Mouse (Mus musculus) intestine, postnatal 0 days (tissue): ENCODE measurements around the gene Magi1. TPM values are rescaled to one million over a fixed set of nuclear protein-coding genes. Genes with fewer than 3 reads are reported as not detected.

Source experiments
- ATAC-seq: fragments of 200-750 bp; cut with Nextera tagmentation; 2 replicates; pipeline ENCODE4 v1.8.0; 2017; ENCODE audit warnings: mild to moderate bottlenecking, moderate TSS enrichment, moderate library complexity
- H3K27ac ChIP-seq: fragments of 300-500 bp; sonication (generic); 2 replicates; pipeline ENCODE4 v1.5.1; 2014; ENCODE audit warnings: mild to moderate bottlenecking, low read depth, low read length, moderate library complexity
- H3K27me3 ChIP-seq: fragments of 300-500 bp; sonication (generic); replicated peaks from 2 replicates; pipeline ENCODE4 v1.6.1; 2014; ENCODE audit warnings: low read length, mixed read lengths; ENCODE audit not compliant: control insufficient read depth, insufficient read depth
- H3K36me3 ChIP-seq: fragments of 300-500 bp; sonication (generic); 2 replicates; pipeline ENCODE4 v1.6.1; 2014; ENCODE audit warnings: mild to moderate bottlenecking, moderate library complexity; ENCODE audit not compliant: control insufficient read depth, insufficient read depth
- H3K4me1 ChIP-seq: fragments of 300-500 bp; sonication (generic); replicated peaks from 2 replicates; pipeline ENCODE4 v1.6.1; 2014; ENCODE audit warnings: antibody characterized with exemption, low read length, mixed read lengths; ENCODE audit not compliant: control insufficient read depth, insufficient read depth
- H3K4me2 ChIP-seq: fragments of 300-500 bp; sonication (generic); replicated peaks from 2 replicates; pipeline ENCODE4 v1.6.1; 2014; ENCODE audit warnings: low read depth, mild to moderate bottlenecking, moderate library complexity
- H3K4me3 ChIP-seq: fragments of 300-500 bp; sonication (generic); 2 replicates; pipeline ENCODE4 v1.5.1; 2014; ENCODE audit warnings: low read depth, low read length
- H3K9ac ChIP-seq: fragments of 300-500 bp; sonication (generic); 2 replicates; pipeline ENCODE4 v1.6.1; 2014; ENCODE audit warnings: mild to moderate bottlenecking, low read depth, low read length
- H3K9me3 ChIP-seq: fragments of 300-500 bp; sonication (generic); 2 replicates; pipeline ENCODE4 v1.6.1; 2016; ENCODE audit warnings: mixed run types; ENCODE audit not compliant: control insufficient read depth
- CTCF ChIP-seq: sonication (generic); IDR thresholded peaks from 2 replicates; pipeline ENCODE4 v1.5.1; 2016; ENCODE audit warnings: low read depth, mild to moderate bottlenecking, control low read depth, antibody characterized with exemption, moderate library complexity
- WGBS: fragments of 180-500 bp; shearing (Covaris S2); extraction: QIAGEN DNeasy Blood & Tissue Kit; methylation state at CpG from one replicate; pipeline ENCODE4 v1.1.7; 2014; 5-methylcytosine and 5-hydroxymethylcytosine counted together
- polyA plus RNA-seq: library from polyadenylated mRNA; unstranded; fragments of >200 nt; fragmentation: Nextera tagmentation; extraction: Ambion mirVana; gene quantifications from 2 replicates; pipeline ENCODE4 v1.2.1, GENCODE M21; 2015

The Magi1 gene
- polyA plus RNA-seq, 1 experiment from 2014 or later = 4.2 TPM

- Histone ChIP-seq H3K36me3 (no peaks in the 10 kb centered on the region), H3K4me1 (no peaks in the 10 kb centered on the region), H3K9me3 (no peaks in the 10 kb centered on the region), H3K27me3 (no peaks in the 10 kb centered on the region), H3K4me2 (no peak overlapping the region), H3K4me3 (no peak overlapping the region), H3K9ac (no peak overlapping the region), H3K27ac (no peak overlapping the region)
- no peak for ATAC-seq
- 80% methylated on average over 10 of the region's 10 CpGs for WGBS
- TF ChIP-seq CTCF = no peak
Observed at GRCm38 (mm10) chr6:93792309-93793215, 491.2 kb downstream of the Magi1 start.

- Histone ChIP-seq H3K9me3 (no peaks in the 10 kb centered on the region), H3K4me1 (no peaks in the 10 kb centered on the region), H3K36me3 (no peaks in the 10 kb centered on the region), H3K27ac (no peak overlapping the region), H3K4me3 (no peak overlapping the region), H3K4me2 (no peak overlapping the region), H3K9ac (no peak overlapping the region), H3K27me3 (no peaks in the 10 kb centered on the region)
- no peak for ATAC-seq
- no peak for TF ChIP-seq CTCF
Observed at GRCm38 (mm10) chr6:93789721-93790120, 494.0 kb downstream of the Magi1 start.

GRCm38 (mm10) chr6:93787042-93787441 is 496.7 kb downstream of the Magi1 start:
- no peak for ATAC-seq
- H3K36me3 ChIP-seq = no peaks in the 10 kb centered on the region
- 88% methylated on average over 3 of the region's 3 CpGs for WGBS

GRCm38 (mm10) chr6:93786220-93786619 is 497.5 kb downstream of the Magi1 start:
- Histone ChIP-seq H3K9ac (no peak overlapping the region), H3K4me1 (no peaks in the 10 kb centered on the region), H3K36me3 (no peaks in the 10 kb centered on the region), H3K27ac (no peak overlapping the region), H3K4me3 (no peak overlapping the region), H3K27me3 (no peaks in the 10 kb centered on the region), H3K9me3 (no peaks in the 10 kb centered on the region), H3K4me2 (no peak overlapping the region)
- 71% methylated on average over 2 of the region's 2 CpGs for WGBS
- TF ChIP-seq CTCF = no peak
- ATAC-seq = no peak

More at GRCm38 (mm10) chr6:93787042-93787441, 496.7 kb downstream of the Magi1 start:
- H3K27me3 ChIP-seq = no peaks in the 10 kb centered on the region
- no peak overlapping the region for H3K9ac ChIP-seq
- H3K4me3 ChIP-seq = no peak overlapping the region
- H3K4me1 ChIP-seq = no peaks in the 10 kb centered on the region
- no peak overlapping the region for H3K4me2 ChIP-seq
- H3K9me3 ChIP-seq = no peaks in the 10 kb centered on the region
- no peak overlapping the region for H3K27ac ChIP-seq
- TF ChIP-seq CTCF = no peak

- WGBS = 60% methylated on average over 4 of the region's 4 CpGs
- no peak for ATAC-seq
Observed at GRCm38 (mm10) chr6:93771081-93771480, 512.6 kb downstream of the Magi1 start.

GRCm38 (mm10) chr6:93770283-93771025 is 513.3 kb downstream of the Magi1 start:
- no peak for ATAC-seq

More at GRCm38 (mm10) chr6:93771081-93771480, 512.6 kb downstream of the Magi1 start:
- Histone ChIP-seq H3K36me3 (0 out of 2 replicates have a peak, but pooled peaks cover 3% of the 10 kb centered on the region), H3K9me3 (no peaks in the 10 kb centered on the region), H3K9ac (no peak overlapping the region), H3K27me3 (no peaks in the 10 kb centered on the region), H3K4me2 (no peak overlapping the region), H3K27ac (no peak overlapping the region), H3K4me1 (no peaks in the 10 kb centered on the region), H3K4me3 (no peak overlapping the region)
- TF ChIP-seq CTCF = no peak

More at GRCm38 (mm10) chr6:93770283-93771025, 513.3 kb downstream of the Magi1 start:
- no peaks in the 10 kb centered on the region for H3K27me3 ChIP-seq
- H3K4me1 ChIP-seq = no peaks in the 10 kb centered on the region
- no peak overlapping the region for H3K9ac ChIP-seq
- TF ChIP-seq CTCF = no peak
- no peaks in the 10 kb centered on the region for H3K9me3 ChIP-seq
- 89% methylated on average over 5 of the region's 5 CpGs for WGBS
- 0 out of 2 replicates have a peak, but pooled peaks cover 3% of the 10 kb centered on the region for H3K36me3 ChIP-seq
- H3K4me3 ChIP-seq = no peak overlapping the region
- no peak overlapping the region for H3K27ac ChIP-seq
- H3K4me2 ChIP-seq = no peak overlapping the region
